Mouse (Mus musculus) heart, embryonic 11.5 days (tissue): ENCODE results near the gene Mrpl14. TPM values are rescaled to one million over a fixed set of nuclear protein-coding genes. Genes with fewer than 3 reads are reported as not detected.
A peak's percentile ranks its signal among the peaks of the same experiment; 100 is the strongest.

Experiments used
- ATAC-seq: fragments of 200-750 bp; cut with Nextera tagmentation; replicated peaks from 2 replicates; pipeline ENCODE4 v1.8.0; 2017; ENCODE audit warnings: moderate library complexity; ENCODE audit not compliant: insufficient number of reproducible peaks, low FRiP score, low TSS enrichment
- H3K27ac ChIP-seq: fragments of 300-500 bp; sonication (generic); 2 replicates; pipeline ENCODE4 v1.5.1; 2014; ENCODE audit warnings: mild to moderate bottlenecking, low read depth, low read length
- H3K27me3 ChIP-seq: fragments of 300-500 bp; sonication (generic); 2 replicates; pipeline ENCODE4 v1.6.1; 2014; ENCODE audit warnings: mild to moderate bottlenecking, low read length, mixed read lengths; ENCODE audit not compliant: control insufficient read depth, insufficient read depth
- H3K36me3 ChIP-seq: fragments of 300-500 bp; sonication (generic); 2 replicates; pipeline ENCODE4 v1.6.1; 2014; ENCODE audit warnings: mild to moderate bottlenecking, low read length, moderate library complexity, mixed read lengths; ENCODE audit not compliant: control insufficient read depth, insufficient read depth
- H3K4me1 ChIP-seq: fragments of 300-500 bp; sonication (generic); 2 replicates; pipeline ENCODE4 v1.6.1; 2014; ENCODE audit warnings: low read length; ENCODE audit not compliant: control insufficient read depth, insufficient read depth
- H3K4me2 ChIP-seq: fragments of 300-500 bp; sonication (generic); 2 replicates; pipeline ENCODE4 v1.6.1; 2014; ENCODE audit warnings: mild to moderate bottlenecking, moderate library complexity
- H3K4me3 ChIP-seq: fragments of 300-500 bp; sonication (generic); 2 replicates; pipeline ENCODE4 v1.5.1; 2014; ENCODE audit warnings: low read depth, low read length
- H3K9ac ChIP-seq: fragments of 300-500 bp; sonication (generic); 2 replicates; pipeline ENCODE4 v1.6.1; 2014; ENCODE audit warnings: mild to moderate bottlenecking, low read depth, low read length, moderate library complexity
- H3K9me3 ChIP-seq: fragments of 300-500 bp; sonication (generic); replicated peaks from 2 replicates; pipeline ENCODE4 v1.6.1; 2016; ENCODE audit warnings: low read length; ENCODE audit not compliant: control insufficient read depth
- WGBS: fragments of 180-500 bp; shearing (Covaris S2); extraction: QIAGEN DNeasy Blood & Tissue Kit; methylation state at CpG from one replicate; pipeline ENCODE4 v1.1.7; 2014; ENCODE audit not compliant: insufficient replicate concordance; 5-methylcytosine and 5-hydroxymethylcytosine counted together
- polyA plus RNA-seq: library from polyadenylated mRNA; unstranded; fragments of >200 nt; fragmentation: Nextera tagmentation; extraction: Ambion mirVana; gene quantifications from 2 replicates; pipeline ENCODE4 v1.2.1, GENCODE M21; 2014

Mrpl14 gene
- polyA plus RNA-seq, 1 experiment from 2014 or later: 131 TPM

DNA sequence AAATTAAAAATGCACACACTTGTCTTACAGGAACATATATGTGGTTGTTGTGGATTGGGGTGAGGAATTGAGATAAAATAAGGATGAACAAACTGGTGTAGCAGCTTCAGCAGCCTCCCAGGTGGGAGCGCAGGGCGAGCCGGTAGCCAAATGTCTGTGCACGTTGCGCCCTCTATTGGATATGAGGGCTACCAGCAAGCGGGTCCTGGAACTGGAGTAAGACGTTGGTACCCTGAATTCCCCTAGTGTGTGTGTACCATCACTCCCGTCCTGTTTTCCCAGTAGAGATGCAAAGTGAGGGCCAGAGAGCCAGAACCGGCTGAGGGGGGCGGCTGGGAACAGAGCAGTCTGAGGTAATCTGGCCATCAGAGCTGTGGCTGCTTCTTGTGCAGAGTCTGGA lies 32.2 kb downstream of the Mrpl14 start:
- no peak for ATAC-seq
- H3K4me2 ChIP-seq: no peak overlapping the region
- no peaks in the 10 kb centered on the region for H3K9me3 ChIP-seq
- no peak overlapping the region for H3K27ac ChIP-seq
- no peaks in the 10 kb centered on the region for H3K36me3 ChIP-seq
- H3K4me3 ChIP-seq: no peak overlapping the region
- no peak overlapping the region for H3K9ac ChIP-seq
- H3K27me3 ChIP-seq: no peaks in the 10 kb centered on the region
- 5% methylated on average over 10 of the region's 10 CpGs for WGBS
- H3K4me1 ChIP-seq: no peaks in the 10 kb centered on the region

DNA sequence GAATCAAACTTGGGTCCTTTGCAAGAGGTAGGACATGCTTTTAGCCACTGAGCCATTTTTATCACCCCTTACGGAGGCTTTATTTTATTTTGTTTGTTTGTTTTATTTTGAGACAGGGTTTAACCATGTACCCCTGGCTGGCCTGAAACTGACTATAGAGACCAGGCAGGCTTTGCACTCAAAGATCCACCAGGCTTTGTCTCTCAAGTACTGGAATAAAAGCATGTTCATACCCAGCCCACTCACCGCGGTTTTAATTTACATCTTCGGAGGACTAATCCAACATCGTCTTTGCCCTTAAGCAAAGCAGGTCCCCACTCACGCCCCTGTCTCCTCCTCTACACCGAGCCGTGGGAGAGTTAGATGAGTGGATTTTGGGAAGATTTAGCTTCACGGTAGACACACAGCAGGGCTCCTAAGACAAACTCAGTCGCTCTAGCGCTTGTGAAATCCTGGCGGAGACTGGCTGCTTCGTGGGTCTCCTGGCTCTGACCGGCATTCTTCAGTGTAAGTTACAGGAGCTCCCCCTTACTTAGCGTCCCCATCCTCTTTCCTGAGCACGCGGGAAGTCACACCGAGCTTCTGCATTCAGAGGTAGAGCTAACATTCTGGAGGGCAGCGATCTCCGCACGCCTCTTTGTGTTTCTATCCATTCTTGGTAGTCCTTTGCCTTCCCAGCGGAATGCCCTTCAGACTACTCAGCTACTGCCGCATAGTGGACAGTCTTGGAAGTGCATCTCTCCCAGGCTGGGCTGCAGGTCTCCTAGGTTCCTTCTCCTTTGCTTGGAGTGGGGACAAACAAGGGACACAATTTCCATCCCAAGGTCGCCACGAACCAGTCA lies 37.8 kb downstream of the Mrpl14 start:
- H3K27ac ChIP-seq: peak overlapping the region; percentile 42; the same call in 1 of the 2 replicates
- no peaks in the 10 kb centered on the region for H3K36me3 ChIP-seq
- no peaks in the 10 kb centered on the region for H3K9me3 ChIP-seq
- peak overlapping the region; percentile 85 for H3K9ac ChIP-seq
- H3K27me3 ChIP-seq: no peaks in the 10 kb centered on the region
- peaks cover 18% of the 10 kb centered on the region for H3K4me1 ChIP-seq
- H3K4me2 ChIP-seq: peak overlapping the region; percentile 72
- no peak for ATAC-seq
- 6% methylated on average over 25 of the region's 25 CpGs for WGBS
- H3K4me3 ChIP-seq: peak overlapping the region; percentile 50

DNA sequence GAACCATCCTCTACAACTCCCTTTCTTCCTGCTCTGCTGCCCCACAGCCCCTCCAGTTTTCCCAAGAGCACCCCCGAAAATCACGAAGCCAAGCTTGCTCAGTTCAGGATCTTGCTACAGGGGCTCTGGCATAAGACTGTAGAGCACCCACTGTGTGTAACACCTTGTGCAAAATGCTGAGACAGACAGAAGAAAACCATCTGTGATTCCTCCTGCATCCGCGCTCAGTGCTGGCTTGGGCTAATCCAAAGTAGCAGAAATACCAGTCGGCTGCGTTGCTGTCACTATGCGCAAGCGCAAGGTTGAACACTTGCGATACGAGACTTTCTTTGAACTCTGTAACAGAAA lies 38.4 kb downstream of the Mrpl14 start:
- Histone ChIP-seq H3K4me2 (no peak overlapping the region), H3K27ac (no peak overlapping the region), H3K4me3 (no peak overlapping the region; the same call in 1 of the 2 replicates), H3K27me3 (no peaks in the 10 kb centered on the region), H3K9me3 (no peaks in the 10 kb centered on the region), H3K4me1 (peaks cover 24% of the 10 kb centered on the region), H3K36me3 (no peaks in the 10 kb centered on the region), H3K9ac (no peak overlapping the region; the same call in 1 of the 2 replicates)
- WGBS: 85% methylated on average over 10 of the region's 10 CpGs
- no peak for ATAC-seq

DNA sequence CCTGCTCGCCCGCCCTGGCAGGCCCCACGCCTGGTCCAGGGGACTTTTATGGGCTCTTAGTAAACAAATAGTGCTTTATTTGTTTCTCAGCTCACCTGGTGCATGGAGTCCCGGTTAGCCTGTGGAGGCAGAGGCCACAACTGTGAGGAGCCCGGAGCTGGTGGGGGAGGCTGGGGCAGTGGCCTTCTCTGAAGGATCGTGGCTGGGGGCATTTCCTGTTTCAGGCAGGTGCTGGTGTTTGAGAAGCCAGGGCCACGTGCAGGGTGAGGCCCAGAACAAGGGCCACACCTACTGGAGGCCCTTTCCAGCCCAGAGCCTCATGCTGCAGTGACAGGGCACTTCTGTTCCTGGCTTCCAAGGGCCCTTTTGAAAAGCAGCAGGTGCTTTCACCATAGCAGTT lies 40.1 kb downstream of the Mrpl14 start:
- Histone ChIP-seq H3K9ac (peak overlapping the region; percentile 52; the same call in 1 of the 2 replicates), H3K4me1 (peaks cover 30% of the 10 kb centered on the region), H3K36me3 (no peaks in the 10 kb centered on the region), H3K27me3 (0 out of 2 replicates have a peak, but pooled peaks cover 7% of the 10 kb centered on the region), H3K4me2 (no peak overlapping the region), H3K4me3 (no peak overlapping the region), H3K9me3 (no peaks in the 10 kb centered on the region), H3K27ac (0 out of 2 replicates have a peak overlapping the region, but pooled peaks have one; percentile 50)
- ATAC-seq: no peak
- WGBS: 62% methylated on average over 7 of the region's 7 CpGs

DNA sequence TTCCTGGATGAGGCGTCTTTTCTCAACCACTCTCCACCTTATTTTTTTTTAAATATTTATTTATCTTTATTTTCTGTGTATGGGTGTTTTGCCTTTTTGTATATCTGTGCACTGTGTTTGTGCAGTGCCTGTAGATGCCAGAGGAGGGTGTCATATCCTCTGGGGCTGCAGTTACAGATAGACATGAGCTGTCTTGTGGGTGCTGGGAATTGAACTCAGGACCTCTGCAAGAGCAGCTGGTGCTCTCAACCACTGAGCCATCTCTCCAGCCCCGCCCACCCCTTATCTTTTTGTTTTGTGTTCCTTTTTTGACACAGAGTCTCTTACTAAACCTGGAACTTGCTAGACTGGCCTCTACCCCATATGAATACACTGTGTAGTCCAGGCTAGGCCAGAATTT lies 41.4 kb downstream of the Mrpl14 start:
- no peak overlapping the region for H3K27ac ChIP-seq
- H3K36me3 ChIP-seq: no peaks in the 10 kb centered on the region
- H3K9me3 ChIP-seq: no peaks in the 10 kb centered on the region
- peaks cover 30% of the 10 kb centered on the region for H3K4me1 ChIP-seq
- H3K4me3 ChIP-seq: no peak overlapping the region
- no peak overlapping the region for H3K4me2 ChIP-seq
- H3K9ac ChIP-seq: no peak overlapping the region
- no peak for ATAC-seq
- WGBS: 75% methylated on average over 2 of the region's 2 CpGs
- H3K27me3 ChIP-seq: peaks cover 9% of the 10 kb centered on the region; the same call in 1 of the 2 replicates

DNA sequence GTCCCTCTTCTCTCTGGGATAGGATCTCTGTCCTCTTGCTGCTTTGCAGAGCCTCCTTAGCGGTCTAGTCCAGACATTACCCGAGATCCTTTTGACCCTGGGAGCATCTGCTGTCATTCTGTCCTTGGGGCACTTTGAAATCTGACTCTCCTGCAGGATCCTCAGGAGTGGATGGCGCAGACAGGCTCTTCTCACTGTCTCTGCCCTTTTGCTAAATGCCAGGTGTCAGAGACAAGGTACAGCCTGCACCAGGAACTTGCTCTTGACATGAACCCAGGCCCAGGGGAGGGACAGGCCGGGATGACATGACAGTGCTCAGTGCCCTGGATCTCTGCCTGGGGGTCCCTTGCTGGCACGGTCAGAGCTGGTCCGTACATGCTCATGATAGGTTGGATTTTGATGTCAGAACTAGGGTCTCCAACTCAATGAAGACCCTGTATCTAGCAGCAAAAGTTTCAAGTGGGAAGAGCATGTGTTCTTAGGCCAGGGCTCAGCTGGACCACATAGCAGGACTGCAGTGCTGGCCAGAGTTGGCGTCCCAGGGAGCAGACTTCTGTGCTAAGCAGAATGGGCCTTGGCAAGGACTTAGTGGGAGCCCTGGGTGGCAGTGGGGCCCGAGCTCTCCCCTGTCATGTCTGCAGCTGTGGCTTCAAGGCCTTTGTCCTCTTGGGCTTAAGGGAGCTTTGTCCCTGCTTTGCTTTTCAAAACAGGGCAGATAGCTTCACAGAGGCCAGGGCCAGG lies 42.0 kb downstream of the Mrpl14 start:
- Histone ChIP-seq H3K4me3 (no peak overlapping the region), H3K9ac (no peak overlapping the region), H3K36me3 (no peaks in the 10 kb centered on the region), H3K27me3 (peaks cover 15% of the 10 kb centered on the region; the same call in 1 of the 2 replicates), H3K4me1 (peaks cover 33% of the 10 kb centered on the region), H3K9me3 (no peaks in the 10 kb centered on the region), H3K27ac (no peak overlapping the region; the same call in 1 of the 2 replicates), H3K4me2 (no peak overlapping the region)
- WGBS: 58% methylated on average over 8 of the region's 8 CpGs
- ATAC-seq: no peak

DNA sequence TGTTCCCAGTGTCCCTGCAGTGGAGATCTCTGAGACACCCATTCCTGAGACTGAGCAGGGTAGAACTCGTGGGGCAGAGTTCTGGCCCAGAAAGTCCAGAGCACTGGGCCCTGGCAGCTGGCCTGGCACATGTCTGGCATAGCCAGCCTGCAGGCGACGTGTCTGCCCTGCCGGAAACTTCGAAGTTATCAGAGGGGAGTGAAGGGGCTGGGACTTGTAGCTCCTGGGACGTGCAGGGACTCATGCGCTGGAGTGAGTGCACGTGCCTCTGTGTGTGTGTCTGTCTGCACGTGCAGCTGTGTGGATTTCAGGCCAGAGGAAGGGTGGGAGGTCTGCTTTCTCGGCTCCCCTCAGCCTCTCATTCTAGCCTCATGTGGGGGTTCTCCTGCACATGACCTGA lies 43.3 kb downstream of the Mrpl14 start:
- H3K9ac ChIP-seq: peak overlapping the region; percentile 56; the same call in 1 of the 2 replicates
- H3K27me3 ChIP-seq: peaks cover 23% of the 10 kb centered on the region
- no peak overlapping the region for H3K27ac ChIP-seq
- no peak overlapping the region for H3K4me2 ChIP-seq
- no peak overlapping the region for H3K4me3 ChIP-seq
- peaks cover 45% of the 10 kb centered on the region for H3K4me1 ChIP-seq
- no peaks in the 10 kb centered on the region for H3K9me3 ChIP-seq
- 20% methylated on average over 10 of the region's 10 CpGs for WGBS
- ATAC-seq: no peak
- no peaks in the 10 kb centered on the region for H3K36me3 ChIP-seq

DNA sequence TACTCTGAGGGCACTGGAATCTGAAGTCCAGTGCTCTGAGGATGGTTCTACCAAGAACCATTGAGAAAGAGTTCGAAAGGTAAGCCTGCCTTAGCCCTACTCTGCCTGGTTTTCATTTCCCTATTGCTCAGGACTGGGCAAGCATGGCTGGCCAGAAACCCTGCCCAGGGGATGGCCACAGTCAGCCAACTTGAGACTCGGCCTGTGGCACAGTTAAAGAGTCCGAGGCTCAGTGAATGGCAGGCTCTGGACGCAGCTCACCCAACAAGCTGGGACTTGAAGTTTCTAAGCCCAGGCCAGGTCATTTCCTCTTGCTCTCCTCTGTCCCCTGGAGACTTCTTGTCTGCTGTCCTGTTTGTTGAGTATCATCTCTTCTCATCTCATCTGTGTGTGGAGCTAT lies 44.6 kb downstream of the Mrpl14 start:
- Histone ChIP-seq H3K27me3 (peaks cover 23% of the 10 kb centered on the region), H3K4me3 (no peak overlapping the region), H3K9ac (no peak overlapping the region), H3K4me2 (no peak overlapping the region), H3K36me3 (no peaks in the 10 kb centered on the region), H3K4me1 (peaks cover 56% of the 10 kb centered on the region), H3K9me3 (no peaks in the 10 kb centered on the region), H3K27ac (no peak overlapping the region)
- no peak for ATAC-seq
- 85% methylated on average over 4 of the region's 4 CpGs for WGBS
